Mouse (Mus musculus): ENCODE measurements at regions not wholly inside any gene's neighbourhood (a gene's known extent, or its start where the extent isn't known, plus 50 kb on each side); places are given as distances from the start of the nearest gene placed in this dataset.

DNA sequence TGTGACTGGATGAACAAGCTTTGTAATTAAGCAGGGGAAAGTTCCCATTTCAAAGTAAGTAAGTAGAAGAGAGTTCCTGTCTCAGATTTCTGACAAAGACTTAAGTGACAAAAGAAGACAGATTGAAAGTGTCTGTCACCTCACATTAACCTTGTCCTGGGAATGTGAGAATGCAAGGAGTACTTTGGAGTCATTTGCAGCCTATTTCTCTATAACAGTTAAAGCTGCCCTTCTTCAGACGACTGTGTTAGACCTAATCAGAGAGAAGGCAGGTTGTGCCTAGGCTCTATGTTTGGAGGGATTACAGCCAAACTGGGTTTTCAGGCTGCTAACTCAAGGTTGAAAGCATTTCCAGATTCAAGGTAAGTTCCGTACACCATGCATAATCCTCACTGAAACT is 446.5 kb downstream of the Pdgfc start:
- DNase-seq (ENCODE audit: low spot score) (no peak), ATAC-seq (replicated peaks; ENCODE audit: low FRiP score) (no peak)
- Histone ChIP-seq H3K27ac (ENCODE audit: low read depth, low read length) (no peak overlapping the region), H3K4me1 (replicated peaks; ENCODE audit: control insufficient read depth, insufficient read depth, low read length) (no peaks in the 10 kb centered on the region), H3K4me3 (ENCODE audit: low read depth, low read length) (no peak overlapping the region), H3K36me3 (ENCODE audit: control insufficient read depth, insufficient read depth, low read length) (no peaks in the 10 kb centered on the region), H3K27me3 (ENCODE audit: control insufficient read depth, insufficient read depth, low read length) (no peaks in the 10 kb centered on the region), H3K9ac (ENCODE audit: low read length) (no peak overlapping the region), H3K9me3 (ENCODE audit: control insufficient read depth, low read length) (no peaks in the 10 kb centered on the region), H3K4me2 (ENCODE audit: low read depth, low read length, severe bottlenecking) (no peak overlapping the region)
- 62% methylated on average over 2 of the region's 2 CpGs for WGBS

DNA sequence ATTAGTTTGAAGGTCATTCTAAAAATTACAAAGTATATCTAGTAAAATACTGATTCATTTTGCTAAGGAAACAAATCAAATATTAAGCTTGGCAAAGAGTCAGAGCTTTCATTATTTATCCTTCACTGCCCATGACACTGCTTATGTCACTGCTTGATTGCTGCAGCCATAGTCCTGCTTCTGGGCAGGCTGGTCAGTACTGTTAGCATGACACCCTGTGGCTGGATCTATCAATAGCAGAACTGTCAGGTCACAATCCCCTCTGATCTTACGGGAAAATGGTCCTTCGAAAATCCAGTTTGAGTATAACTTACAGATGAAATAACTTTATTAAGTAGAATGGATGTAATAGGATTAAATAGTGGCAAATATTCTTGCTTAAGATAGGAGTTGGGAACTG is 447.1 kb downstream of the Pdgfc start:
- no peaks in the 10 kb centered on the region for H3K4me1 ChIP-seq (replicated peaks; ENCODE audit: control insufficient read depth, insufficient read depth, low read length)
- H3K27me3 ChIP-seq (ENCODE audit: control insufficient read depth, insufficient read depth, low read length): no peaks in the 10 kb centered on the region
- H3K4me2 ChIP-seq (ENCODE audit: low read depth, low read length, severe bottlenecking): no peak overlapping the region
- H3K27ac ChIP-seq (ENCODE audit: low read depth, low read length): no peak overlapping the region
- no peak overlapping the region for H3K9ac ChIP-seq (ENCODE audit: low read length)
- no peak overlapping the region for H3K4me3 ChIP-seq (ENCODE audit: low read depth, low read length)
- whole genome bisulfite sequencing: 78% methylated on average over 2 of the region's 2 CpGs
- H3K36me3 ChIP-seq (ENCODE audit: control insufficient read depth, insufficient read depth, low read length): no peaks in the 10 kb centered on the region
- H3K9me3 ChIP-seq (ENCODE audit: control insufficient read depth, low read length): no peaks in the 10 kb centered on the region
- DNase-seq (ENCODE audit: low spot score) (no peak), ATAC-seq (replicated peaks; ENCODE audit: low FRiP score) (no peak)

- ATAC-seq (replicated peaks; ENCODE audit: low FRiP score) (no peak), DNase-seq (ENCODE audit: low spot score) (no peak)
- 82% methylated on average over 1 of the region's 1 CpGs for WGBS
- no peaks in the 10 kb centered on the region for H3K4me1 ChIP-seq (replicated peaks; ENCODE audit: control insufficient read depth, insufficient read depth, low read length)
- H3K9me3 ChIP-seq (ENCODE audit: control insufficient read depth, low read length): no peaks in the 10 kb centered on the region
- no peak overlapping the region for H3K4me2 ChIP-seq (ENCODE audit: low read depth, low read length, severe bottlenecking)
- no peaks in the 10 kb centered on the region for H3K27me3 ChIP-seq (ENCODE audit: control insufficient read depth, insufficient read depth, low read length)
- no peaks in the 10 kb centered on the region for H3K36me3 ChIP-seq (ENCODE audit: control insufficient read depth, insufficient read depth, low read length)
- H3K9ac ChIP-seq (ENCODE audit: low read length): no peak overlapping the region
- H3K4me3 ChIP-seq (ENCODE audit: low read depth, low read length): no peak overlapping the region
- H3K27ac ChIP-seq (ENCODE audit: low read depth, low read length): no peak overlapping the region
Measured at GRCm38 (mm10) chr3:81505316-81505715, 427.1 kb upstream of the Ctso start.

DNA sequence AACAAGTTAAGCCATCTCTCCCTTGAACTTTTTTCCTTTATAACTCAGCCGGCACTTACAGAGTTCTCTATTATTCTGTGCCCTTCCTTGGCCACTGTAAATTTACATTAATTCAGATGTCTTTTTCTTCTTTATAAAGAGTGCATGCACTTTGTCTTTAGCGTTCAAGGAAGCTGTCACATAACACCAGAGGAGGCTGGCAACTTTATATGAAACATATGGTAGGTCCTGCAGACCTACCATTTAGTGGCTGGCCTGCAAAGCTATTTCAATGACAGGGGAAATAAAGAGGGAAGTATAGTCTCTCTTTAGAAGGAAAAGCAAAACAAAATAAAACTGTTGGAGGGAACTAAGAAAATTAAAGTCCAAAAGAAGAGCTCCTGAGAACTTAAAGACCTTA is 423.8 kb upstream of the Ctso start:
- Histone ChIP-seq H3K9me3 (ENCODE audit: control insufficient read depth, low read length) (no peaks in the 10 kb centered on the region), H3K27me3 (ENCODE audit: control insufficient read depth, insufficient read depth, low read length) (no peaks in the 10 kb centered on the region), H3K4me1 (replicated peaks; ENCODE audit: control insufficient read depth, insufficient read depth, low read length) (no peaks in the 10 kb centered on the region), H3K9ac (ENCODE audit: low read length) (no peak overlapping the region), H3K4me3 (ENCODE audit: low read depth, low read length) (no peak overlapping the region), H3K36me3 (ENCODE audit: control insufficient read depth, insufficient read depth, low read length) (no peaks in the 10 kb centered on the region), H3K4me2 (ENCODE audit: low read depth, low read length, severe bottlenecking) (no peak overlapping the region), H3K27ac (ENCODE audit: low read depth, low read length) (no peak overlapping the region)
- 60% methylated on average over 2 of the region's 2 CpGs for WGBS
- ATAC-seq (replicated peaks; ENCODE audit: low FRiP score) (no peak), DNase-seq (ENCODE audit: low spot score) (no peak)

- Histone ChIP-seq H3K27me3 (ENCODE audit: control insufficient read depth, insufficient read depth, low read length) (no peaks in the 10 kb centered on the region), H3K4me1 (replicated peaks; ENCODE audit: control insufficient read depth, insufficient read depth, low read length) (no peaks in the 10 kb centered on the region), H3K36me3 (ENCODE audit: control insufficient read depth, insufficient read depth, low read length) (no peaks in the 10 kb centered on the region), H3K9me3 (ENCODE audit: control insufficient read depth, low read length) (no peaks in the 10 kb centered on the region), H3K9ac (ENCODE audit: low read length) (no peak overlapping the region), H3K27ac (ENCODE audit: low read depth, low read length) (no peak overlapping the region), H3K4me3 (ENCODE audit: low read depth, low read length) (no peak overlapping the region), H3K4me2 (ENCODE audit: low read depth, low read length, severe bottlenecking) (no peak overlapping the region)
- no peak for DNase-seq (ENCODE audit: low spot score)
- peak; percentile 30; the same call in 1 of the 2 replicates for ATAC-seq (replicated peaks; ENCODE audit: low FRiP score)
- WGBS: 57% methylated on average over 4 of the region's 4 CpGs
Measured at GRCm38 (mm10) chr3:81521804-81522203, 410.6 kb upstream of the Ctso start.

GRCm38 (mm10) chr3:81530872-81531271 is 401.5 kb upstream of the Ctso start:
- DNase-seq (ENCODE audit: low spot score) (no peak), ATAC-seq (replicated peaks; ENCODE audit: low FRiP score) (no peak)
- Histone ChIP-seq H3K36me3 (ENCODE audit: control insufficient read depth, insufficient read depth, low read length) (no peaks in the 10 kb centered on the region), H3K4me3 (ENCODE audit: low read depth, low read length) (no peak overlapping the region), H3K9me3 (ENCODE audit: control insufficient read depth, low read length) (no peaks in the 10 kb centered on the region), H3K4me2 (ENCODE audit: low read depth, low read length, severe bottlenecking) (no peak overlapping the region), H3K4me1 (replicated peaks; ENCODE audit: control insufficient read depth, insufficient read depth, low read length) (no peaks in the 10 kb centered on the region), H3K27ac (ENCODE audit: low read depth, low read length) (no peak overlapping the region), H3K9ac (ENCODE audit: low read length) (no peak overlapping the region), H3K27me3 (ENCODE audit: control insufficient read depth, insufficient read depth, low read length) (no peaks in the 10 kb centered on the region)
- WGBS: 97% methylated on average over 1 of the region's 1 CpGs

- Histone ChIP-seq H3K4me1 (replicated peaks; ENCODE audit: control insufficient read depth, insufficient read depth, low read length) (no peaks in the 10 kb centered on the region), H3K9me3 (ENCODE audit: control insufficient read depth, low read length) (no peaks in the 10 kb centered on the region), H3K4me3 (ENCODE audit: low read depth, low read length) (no peak overlapping the region), H3K36me3 (ENCODE audit: control insufficient read depth, insufficient read depth, low read length) (no peaks in the 10 kb centered on the region), H3K4me2 (ENCODE audit: low read depth, low read length, severe bottlenecking) (no peak overlapping the region), H3K27ac (ENCODE audit: low read depth, low read length) (no peak overlapping the region), H3K9ac (ENCODE audit: low read length) (no peak overlapping the region), H3K27me3 (ENCODE audit: control insufficient read depth, insufficient read depth, low read length) (no peaks in the 10 kb centered on the region)
- ATAC-seq (replicated peaks; ENCODE audit: low FRiP score) (0 out of 2 replicates have a peak, but pooled peaks have one; percentile 33), DNase-seq (ENCODE audit: low spot score) (no peak)
- WGBS: 85% methylated on average over 4 of the region's 4 CpGs
Measured at GRCm38 (mm10) chr3:81535448-81536205, 396.8 kb upstream of the Ctso start.

GRCm38 (mm10) chr3:81554773-81555172 is 377.6 kb upstream of the Ctso start:
- no peak for ATAC-seq (replicated peaks; ENCODE audit: low FRiP score)
- H3K4me3 ChIP-seq (ENCODE audit: low read depth, low read length): no peak overlapping the region
- no peak overlapping the region for H3K4me2 ChIP-seq (ENCODE audit: low read depth, low read length, severe bottlenecking)
- no peaks in the 10 kb centered on the region for H3K36me3 ChIP-seq (ENCODE audit: control insufficient read depth, insufficient read depth, low read length)
- no peak overlapping the region for H3K27ac ChIP-seq (ENCODE audit: low read depth, low read length)
- no peak for DNase-seq (ENCODE audit: low spot score)
- WGBS: 83% methylated on average over 7 of the region's 7 CpGs
- no peaks in the 10 kb centered on the region for H3K4me1 ChIP-seq (replicated peaks; ENCODE audit: control insufficient read depth, insufficient read depth, low read length)
- no peaks in the 10 kb centered on the region for H3K9me3 ChIP-seq (ENCODE audit: control insufficient read depth, low read length)
- no peak overlapping the region for H3K9ac ChIP-seq (ENCODE audit: low read length)
- no peaks in the 10 kb centered on the region for H3K27me3 ChIP-seq (ENCODE audit: control insufficient read depth, insufficient read depth, low read length)

- Histone ChIP-seq H3K27ac (ENCODE audit: low read depth, low read length) (no peak overlapping the region), H3K4me3 (ENCODE audit: low read depth, low read length) (no peak overlapping the region), H3K4me2 (ENCODE audit: low read depth, low read length, severe bottlenecking) (no peak overlapping the region), H3K9me3 (ENCODE audit: control insufficient read depth, low read length) (no peaks in the 10 kb centered on the region), H3K27me3 (ENCODE audit: control insufficient read depth, insufficient read depth, low read length) (no peaks in the 10 kb centered on the region), H3K4me1 (replicated peaks; ENCODE audit: control insufficient read depth, insufficient read depth, low read length) (no peaks in the 10 kb centered on the region), H3K9ac (ENCODE audit: low read length) (no peak overlapping the region), H3K36me3 (ENCODE audit: control insufficient read depth, insufficient read depth, low read length) (no peaks in the 10 kb centered on the region)
- WGBS: 91% methylated on average over 2 of the region's 2 CpGs
- ATAC-seq (replicated peaks; ENCODE audit: low FRiP score) (no peak), DNase-seq (ENCODE audit: low spot score) (no peak)
Measured at GRCm38 (mm10) chr3:81562610-81563258, 369.7 kb upstream of the Ctso start.

Measured in forebrain, embryonic 11.5 days (tissue).